Comparison of ENCODE assay signal across 11 mouse cellular contexts in the genomic region with DNA sequence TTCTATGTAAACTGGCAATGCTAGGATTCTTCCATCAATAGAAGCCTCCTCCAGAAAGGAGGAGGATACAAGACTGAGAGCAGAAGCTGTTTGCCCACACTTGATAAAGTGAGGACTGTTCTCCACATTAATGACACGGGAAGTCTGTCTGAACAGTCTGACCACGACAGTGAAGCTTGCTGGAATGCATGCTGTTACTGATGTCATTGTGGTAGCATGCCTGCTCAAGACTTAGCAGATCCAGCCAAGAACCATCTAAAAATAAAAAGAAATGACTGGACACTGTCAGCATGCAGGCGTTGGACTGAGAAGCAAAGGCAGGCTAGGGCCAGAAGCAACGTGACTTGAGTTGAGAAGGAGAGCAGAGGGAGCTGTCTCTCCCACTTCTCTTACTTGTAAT.
DNase-seq lines count a peak whose midpoint lies in the region; ATAC-seq lines count a peak whose summit lies in the region.
"Had no signal": no experiment of that assay in that cellular context is flagged by ENCODE, and none has a peak within 500 bp of the region (broad histone marks: within the 10 kb centered on the region; RNA-seq: fewer than 3 reads in every experiment).

No protein-coding gene starts in this region.

- DNase-seq in right cerebral cortex, adult 18-20 months: peak; percentile 53
- DNase-seq in right cerebral cortex, postnatal 14 days: no peak
- peak; percentile 13 to 49 for DNase-seq in frontal cortex, postnatal 36 days (ENCODE audit: low spot score in 2 of 2)
- peak; percentile 31 to 69 for DNase-seq in left cerebral cortex, postnatal 25 days (ENCODE audit: low spot score in 2 of 2)
- DNase-seq in adrenal gland, postnatal 25 days: no peak
- no peak for DNase-seq in spleen, postnatal 4 days (ENCODE audit: low spot score in 2 of 2)
- DNase-seq: adrenal gland, adult 8-10 months; liver, postnatal 0 days; spleen, adult 18-20 months had no signal

- no peaks in the 10 kb centered on the region for H3K9me3 ChIP-seq in forebrain, embryonic 16.5 days (ENCODE audit: control insufficient read depth, low read length)

- intact Hi-C loops in left cerebral cortex, postnatal 25 days (cut with DNase I): no loop called here

- no peak overlapping the region for H3K4me2 ChIP-seq in forebrain, embryonic 16.5 days (ENCODE audit: low read length)

- H3K27ac ChIP-seq in forebrain, embryonic 16.5 days (ENCODE audit: low read length): no peak overlapping the region

- no peaks in the 10 kb centered on the region for H3K36me3 ChIP-seq in forebrain, embryonic 16.5 days (ENCODE audit: control insufficient read depth, insufficient read depth)

- no peaks in the 10 kb centered on the region for H3K27me3 ChIP-seq in forebrain, embryonic 16.5 days (replicated peaks; ENCODE audit: control insufficient read depth, insufficient read depth, low read length)

- no peak overlapping the region for H3K4me3 ChIP-seq in forebrain, embryonic 16.5 days (replicated peaks; ENCODE audit: low read length)

- no peak overlapping the region for H3K9ac ChIP-seq in forebrain, embryonic 16.5 days (replicated peaks; ENCODE audit: low read depth, low read length)
- H3K9ac ChIP-seq: liver, postnatal 0 days had no signal

- 79% methylated on average over 4 of the region's 4 CpGs for WGBS in forebrain, embryonic 16.5 days

- H3K4me1 ChIP-seq in forebrain, embryonic 16.5 days (replicated peaks; ENCODE audit: control insufficient read depth, insufficient read depth, low read length): no peaks in the 10 kb centered on the region

- no peak for ATAC-seq in forebrain, embryonic 16.5 days
- ATAC-seq: forebrain, embryonic 14.5 days; liver, postnatal 0 days had no signal

Comparison
In these comparisons a context has a peak if more than half of its experiments do, and no peak if none do; other contexts are left out.
1. DNase-seq: peak in right cerebral cortex, adult 18-20 months (single experiment), frontal cortex, postnatal 36 days (2 of 2) and left cerebral cortex, postnatal 25 days (2 of 2); none in right cerebral cortex, postnatal 14 days (single experiment), adrenal gland, postnatal 25 days (single experiment) and spleen, postnatal 4 days (0 of 2).